14 mouse cellular contexts compared by ENCODE assay signal in genomic region chr3:116490920-116491319, GRCm38 (mm10).
"Had no signal": no experiment of that assay in that cellular context is flagged by ENCODE, and none has a peak within 500 bp of the region (broad histone marks: within the 10 kb centered on the region; RNA-seq: fewer than 3 reads in every experiment).

No protein-coding gene starts in this region.

- H3K4me3 ChIP-seq: limb, embryonic 15.5 days; liver, embryonic 12.5 days; midbrain, embryonic 13.5 days; myocyte; neural tube, embryonic 15.5 days had no signal

- ATAC-seq: intestine, embryonic 16.5 days; liver, embryonic 12.5 days; midbrain, embryonic 13.5 days had no signal

- H3K27ac ChIP-seq: kidney, postnatal 0 days; limb, embryonic 15.5 days; liver, embryonic 12.5 days; midbrain, embryonic 13.5 days; neural tube, embryonic 15.5 days had no signal

- H3K9ac ChIP-seq: limb, embryonic 15.5 days; liver, embryonic 12.5 days; lung, embryonic 14.5 days; midbrain, embryonic 13.5 days; neural tube, embryonic 15.5 days had no signal

- H3K4me2 ChIP-seq: limb, embryonic 15.5 days; liver, embryonic 12.5 days; lung, embryonic 14.5 days; midbrain, embryonic 13.5 days; neural tube, embryonic 15.5 days had no signal

- H3K4me1 ChIP-seq: limb, embryonic 15.5 days; liver, embryonic 12.5 days; midbrain, embryonic 13.5 days; neural tube, embryonic 15.5 days had no signal

- H3K9me3 ChIP-seq: limb, embryonic 15.5 days; liver, embryonic 12.5 days; midbrain, embryonic 13.5 days; neural tube, embryonic 15.5 days had no signal

- H3K27me3 ChIP-seq: limb, embryonic 15.5 days; liver, embryonic 12.5 days; midbrain, embryonic 13.5 days; neural tube, embryonic 15.5 days had no signal

- DNase-seq: kidney, adult 8-10 months; kidney, postnatal 36 days; lung, embryonic 14.5 days; right cerebral cortex, adult 18-20 months; right cerebral cortex, postnatal 25 days; thymus, adult 18-20 months; thymus, postnatal 25 days had no signal
